Comparison of ENCODE assay signal across 24 mouse cellular contexts in genomic region chr9:40293740-40294139, GRCm38 (mm10). TPM values are rescaled to one million over a fixed set of nuclear protein-coding genes. Genes with fewer than 3 reads are reported as not detected.
"Had no signal": no experiment of that assay in that cellular context is flagged by ENCODE, and none has a peak within 500 bp of the region (broad histone marks: within the 10 kb centered on the region; RNA-seq: fewer than 3 reads in every experiment).

No protein-coding gene starts in this region.

- H3K4me1 ChIP-seq: limb, embryonic 10.5 days; liver, embryonic 12.5 days; liver, embryonic 15.5 days; lung, embryonic 15.5 days; megakaryocyte, embryonic 14.5 days; midbrain, embryonic 10.5 days; neural tube, embryonic 12.5 days; stomach, embryonic 15.5 days had no signal

- H3K9ac ChIP-seq: limb, embryonic 13.5 days; liver, embryonic 12.5 days; liver, embryonic 15.5 days; lung, embryonic 15.5 days; neural tube, embryonic 12.5 days; stomach, embryonic 15.5 days had no signal

- H3K36me3 ChIP-seq: liver, embryonic 15.5 days; stomach, embryonic 15.5 days had no signal

- H3K27ac ChIP-seq: kidney, postnatal 0 days; limb, embryonic 10.5 days; limb, embryonic 13.5 days; liver, embryonic 12.5 days; liver, embryonic 15.5 days; lung, embryonic 15.5 days; midbrain, embryonic 10.5 days; neural tube, embryonic 12.5 days; stomach, embryonic 15.5 days had no signal

- H3K27me3 ChIP-seq: limb, embryonic 13.5 days; liver, embryonic 12.5 days; liver, embryonic 15.5 days; lung, embryonic 15.5 days; megakaryocyte, embryonic 14.5 days; neural tube, embryonic 12.5 days; stomach, embryonic 15.5 days had no signal

- H3K9me3 ChIP-seq: limb, embryonic 10.5 days; limb, embryonic 13.5 days; liver, embryonic 12.5 days; liver, embryonic 15.5 days; lung, embryonic 15.5 days; megakaryocyte, embryonic 14.5 days; midbrain, embryonic 10.5 days; neural tube, embryonic 12.5 days; stomach, embryonic 15.5 days had no signal

- DNase-seq: kidney, adult 2 months; kidney, postnatal 25 days; layer of hippocampus, adult 9-11 months; liver; lung, adult 18-20 months; lung, postnatal 10 days; lung, postnatal 36 days; retina, postnatal 1 day; right cerebral cortex, postnatal 25 days; spleen, adult 18-20 months; thymus, adult 2 months; thymus, postnatal 14 days had no signal

- H3K4me2 ChIP-seq: limb, embryonic 13.5 days; liver, embryonic 12.5 days; liver, embryonic 15.5 days; lung, embryonic 15.5 days; neural tube, embryonic 12.5 days; stomach, embryonic 15.5 days had no signal

- ATAC-seq: liver, embryonic 12.5 days had no signal

- H3K4me3 ChIP-seq: layer of hippocampus, adult 2 months; limb, embryonic 10.5 days; limb, embryonic 13.5 days; liver, embryonic 12.5 days; liver, embryonic 15.5 days; lung, embryonic 15.5 days; megakaryocyte, embryonic 14.5 days; midbrain, embryonic 10.5 days; neural tube, embryonic 12.5 days; stomach, embryonic 15.5 days had no signal

RNA-seq across cellular contexts. Expression of gene Scn3b, which starts 24.7 kb away (rescaled TPM):
- total RNA-seq: neutrophil, adult 5-6 weeks had no signal
